Mouse (Mus musculus): ENCODE measurements around the gene Pigs.

DNA sequence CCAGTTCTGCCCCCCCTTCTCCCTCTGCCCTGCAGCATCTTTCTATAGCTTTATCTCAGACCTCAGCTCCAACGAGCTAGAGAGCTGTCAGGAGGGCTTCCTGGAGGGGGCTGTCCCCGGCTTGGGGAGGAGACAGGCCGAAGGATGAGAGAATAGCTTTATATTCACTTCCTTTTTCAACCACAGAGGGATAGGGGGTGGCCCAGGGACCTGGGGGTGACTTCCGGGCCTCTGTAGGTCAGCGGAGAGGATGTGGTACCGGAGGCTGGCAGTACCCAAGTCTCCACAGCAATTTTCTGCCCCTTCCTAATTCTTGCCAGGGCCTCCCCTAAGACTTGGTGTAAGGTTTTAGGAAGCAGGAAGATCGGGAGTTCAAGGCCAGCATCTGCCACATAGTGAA lies 17.6 kb downstream of the Pigs start:
- TF ChIP-seq CTCF (IDR thresholded peaks at IDR 0.05; ENCODE audit: low read depth): no peak
- TF ChIP-seq EP300 (IDR thresholded peaks at IDR 0.05; ENCODE audit: low read depth): no peak

Data from liver, embryonic 14.5 days (tissue).